Mouse (Mus musculus) forebrain, embryonic 14.5 days (tissue): ENCODE data around the gene Surf4. TPM values are rescaled to one million over a fixed set of nuclear protein-coding genes. Genes with fewer than 3 reads are reported as not detected.
A peak's percentile ranks its signal among the peaks of the same experiment; 100 is the strongest.

Experiments used
- ATAC-seq: fragments of 200-750 bp; cut with Nextera tagmentation; 2 replicates; pipeline ENCODE4 v1.8.0; 2017; ENCODE audit warnings: mild to moderate bottlenecking, moderate library complexity
- DNase-seq: peaks from one replicate; pipeline ENCODE4 v3.0.0-alpha.2; 2015; ENCODE audit warnings: low spot score
- H3K27ac ChIP-seq: fragments of 300-500 bp; sonication (generic); 2 replicates; pipeline ENCODE4 v1.5.1; 2014; ENCODE audit warnings: low read depth, mild to moderate bottlenecking, control low read depth, low read length, moderate library complexity
- H3K27me3 ChIP-seq: fragments of 300-500 bp; sonication (generic); replicated peaks from 2 replicates; pipeline ENCODE4 v1.6.1; 2014; ENCODE audit warnings: low read length, control low read depth, mixed read lengths; ENCODE audit not compliant: control insufficient read depth, insufficient read depth
- H3K36me3 ChIP-seq: fragments of 300-500 bp; sonication (generic); 2 replicates; pipeline ENCODE4 v1.6.1; 2014; ENCODE audit warnings: low read length, control low read depth; ENCODE audit not compliant: control insufficient read depth, insufficient read depth
- H3K4me1 ChIP-seq: fragments of 300-500 bp; sonication (generic); 2 replicates; pipeline ENCODE4 v1.6.1; 2014; ENCODE audit warnings: antibody characterized with exemption, low read length, control low read depth; ENCODE audit not compliant: control insufficient read depth, insufficient read depth
- H3K4me2 ChIP-seq: fragments of 300-500 bp; sonication (generic); 2 replicates; pipeline ENCODE4 v1.6.1; 2014; ENCODE audit warnings: mild to moderate bottlenecking, control low read depth, low read length
- H3K4me3 ChIP-seq: fragments of 300-500 bp; sonication (generic); 2 replicates; pipeline ENCODE4 v1.5.1; 2014; ENCODE audit warnings: low read depth, low read length, control low read depth
- H3K9ac ChIP-seq: fragments of 300-500 bp; sonication (generic); 2 replicates; pipeline ENCODE4 v1.6.1; 2014; ENCODE audit warnings: mild to moderate bottlenecking, low read length, control low read depth, moderate library complexity
- H3K9me3 ChIP-seq: fragments of 300-500 bp; sonication (generic); replicated peaks from 2 replicates; pipeline ENCODE4 v1.6.1; 2016; ENCODE audit warnings: low read length, control low read depth, mixed read lengths; ENCODE audit not compliant: control insufficient read depth
- WGBS: fragments of 180-500 bp; shearing (Covaris S2); extraction: QIAGEN DNeasy Blood & Tissue Kit; methylation state at CpG from one replicate; pipeline ENCODE4 v1.1.7; 2014; 5-methylcytosine and 5-hydroxymethylcytosine counted together
- polyA plus RNA-seq: library from polyadenylated mRNA; unstranded; fragments of >200 nt; fragmentation: Nextera tagmentation; extraction: Ambion mirVana; gene quantifications from 2 replicates; pipeline ENCODE4 v1.2.1, GENCODE M21; 2014

Surf4 gene
- polyA plus RNA-seq, 1 experiment from 2014 or later, result 97.3 TPM

- Histone ChIP-seq H3K27ac (no peak overlapping the region), H3K9me3 (no peaks in the 10 kb centered on the region), H3K9ac (peak overlapping the region; percentile 83), H3K4me1 (peaks cover 25% of the 10 kb centered on the region), H3K27me3 (no peaks in the 10 kb centered on the region), H3K4me3 (peak overlapping the region; percentile 67), H3K4me2 (peak overlapping the region; percentile 99), H3K36me3 (peaks cover 75% of the 10 kb centered on the region)
- WGBS, result 4% methylated on average over 13 of the region's 13 CpGs
- ATAC-seq (no peak), DNase-seq (no peak)
Observed at GRCm38 (mm10) chr2:26916738-26917137, 17.0 kb downstream of the Surf4 start.

- ATAC-seq, result peak; percentile 83
- DNase-seq, result peak; percentile 88
- H3K36me3 ChIP-seq, result peaks cover 74% of the 10 kb centered on the region
- no peaks in the 10 kb centered on the region for H3K27me3 ChIP-seq
- H3K9ac ChIP-seq, result peak within 1 kb of the TSS; percentile 83
- WGBS, result 3% methylated on average over 47 of the region's 47 CpGs
- H3K4me2 ChIP-seq, result peak within 1 kb of the TSS; percentile 99
- peak within 1 kb of the TSS; percentile 67 for H3K4me3 ChIP-seq
- peaks cover 28% of the 10 kb centered on the region for H3K4me1 ChIP-seq
- peak within 1 kb of the TSS; percentile 67; the same call in 1 of the 2 replicates for H3K27ac ChIP-seq
- H3K9me3 ChIP-seq, result no peaks in the 10 kb centered on the region
Observed at GRCm38 (mm10) chr2:26915927-26916728, 17.6 kb downstream of the Surf4 start, which contains the start of the genes Surf2 and Surf1. TSS of gene Surf2 (plus strand) at chr2:26916367. TSS of gene Surf1 (minus strand) at chr2:26916530.

DNA sequence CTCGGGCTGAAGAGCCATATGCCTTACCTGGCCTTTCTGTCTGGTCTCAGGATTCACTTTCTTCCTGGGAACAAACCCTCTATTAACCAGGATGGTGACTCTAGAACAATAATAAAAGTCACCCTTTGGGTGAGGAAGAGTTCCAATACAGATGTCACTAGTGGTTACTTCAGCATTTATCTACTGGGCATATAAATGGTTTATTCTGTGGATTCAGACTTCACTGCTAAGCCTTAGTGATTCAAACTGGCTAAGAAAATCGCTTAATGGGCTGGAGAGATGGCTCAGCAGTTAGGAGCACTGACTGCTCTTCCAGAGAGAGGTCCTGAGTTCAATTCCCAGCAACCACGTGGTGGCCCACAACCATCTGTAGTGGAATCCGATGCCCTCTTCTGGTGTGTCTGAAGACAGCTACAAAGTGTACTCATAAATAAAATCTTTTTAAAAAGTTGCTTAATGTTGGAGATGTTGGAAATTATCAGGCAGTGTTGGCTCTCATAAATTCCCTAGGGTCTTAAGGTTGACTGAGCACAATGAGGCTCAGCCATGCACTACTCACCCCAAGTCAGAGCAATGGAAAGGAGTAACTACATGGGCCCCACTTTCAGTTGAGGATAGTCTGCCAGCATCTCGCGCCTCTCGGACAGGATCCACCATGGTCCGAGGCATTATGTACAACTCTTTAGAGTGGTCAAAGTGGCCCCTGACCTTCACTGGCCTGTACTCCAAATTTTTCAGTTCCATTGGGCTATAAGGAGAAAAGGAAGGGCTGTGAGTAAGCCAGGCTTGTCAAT is 19.4 kb downstream of the Surf4 start:
- Histone ChIP-seq H3K27me3 (no peaks in the 10 kb centered on the region), H3K9ac (no peak overlapping the region), H3K4me2 (no peak overlapping the region), H3K9me3 (no peaks in the 10 kb centered on the region), H3K4me3 (no peak overlapping the region), H3K4me1 (peaks cover 28% of the 10 kb centered on the region), H3K27ac (no peak overlapping the region), H3K36me3 (peaks cover 56% of the 10 kb centered on the region)
- ATAC-seq, result no peak
- 64% methylated on average over 8 of the region's 8 CpGs for WGBS
- DNase-seq, result no peak

- Histone ChIP-seq H3K27ac (no peak overlapping the region), H3K4me1 (peaks cover 36% of the 10 kb centered on the region), H3K4me3 (no peak overlapping the region), H3K9ac (no peak overlapping the region), H3K4me2 (no peak overlapping the region), H3K9me3 (no peaks in the 10 kb centered on the region), H3K27me3 (no peaks in the 10 kb centered on the region), H3K36me3 (peaks cover 48% of the 10 kb centered on the region)
- 84% methylated on average over 17 of the region's 17 CpGs for WGBS
- ATAC-seq, result no peak
- DNase-seq, result no peak
Observed at GRCm38 (mm10) chr2:26913416-26914147, 20.1 kb downstream of the Surf4 start.

GRCm38 (mm10) chr2:26912253-26912770 is 21.4 kb downstream of the Surf4 start:
- no peak for ATAC-seq
- peak overlapping the region; percentile 86 for H3K9ac ChIP-seq
- H3K4me3 ChIP-seq, result peak overlapping the region; percentile 75
- H3K4me2 ChIP-seq, result peak overlapping the region; percentile 99
- 65% methylated on average over 5 of the region's 5 CpGs for WGBS
- no peak for DNase-seq
- no peaks in the 10 kb centered on the region for H3K9me3 ChIP-seq
- peaks cover 49% of the 10 kb centered on the region for H3K36me3 ChIP-seq
- no peak overlapping the region for H3K27ac ChIP-seq
- peaks cover 30% of the 10 kb centered on the region for H3K4me1 ChIP-seq
- H3K27me3 ChIP-seq, result no peaks in the 10 kb centered on the region

DNA sequence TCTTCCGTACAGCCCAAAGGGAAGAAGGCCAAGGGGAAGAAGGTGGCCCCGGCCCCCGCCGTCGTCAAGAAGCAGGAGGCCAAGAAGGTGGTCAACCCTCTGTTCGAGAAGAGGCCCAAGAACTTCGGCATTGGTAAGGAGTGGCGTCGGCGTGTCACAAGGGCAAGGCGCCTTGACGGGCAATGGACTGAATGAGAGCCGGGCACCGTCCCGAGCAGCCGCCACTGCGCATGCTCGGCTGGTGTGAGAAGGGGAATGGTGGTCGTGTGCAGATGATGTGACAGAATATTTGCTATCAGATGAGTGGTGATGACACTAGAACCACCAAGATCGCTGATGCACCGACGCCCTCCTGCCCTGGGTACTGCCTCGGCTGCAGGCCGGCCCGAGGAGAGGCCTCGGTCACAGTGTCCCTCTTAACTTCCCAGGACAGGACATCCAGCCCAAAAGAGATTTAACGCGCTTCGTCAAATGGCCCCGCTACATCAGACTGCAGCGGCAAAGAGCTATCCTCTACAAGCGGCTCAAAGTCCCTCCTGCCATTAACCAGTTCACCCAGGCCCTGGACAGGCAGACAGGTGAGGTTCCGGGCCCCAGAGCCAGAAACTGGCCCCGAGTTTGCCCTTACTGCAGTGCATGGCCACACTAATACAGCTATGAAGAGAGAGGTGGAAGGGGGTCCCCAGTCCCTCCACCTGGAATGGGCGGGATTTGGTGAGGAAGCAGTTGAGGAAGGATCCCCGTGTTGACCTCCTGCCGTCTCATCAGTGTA is 22.5 kb downstream of the Surf4 start:
- peak; percentile 79 for DNase-seq
- H3K4me3 ChIP-seq, result peak overlapping the region; percentile 75
- ATAC-seq, result peak; percentile 60
- no peaks in the 10 kb centered on the region for H3K9me3 ChIP-seq
- WGBS, result under 1% methylated on average over 37 of the region's 37 CpGs
- H3K36me3 ChIP-seq, result peaks cover 60% of the 10 kb centered on the region
- peak overlapping the region; percentile 92 for H3K27ac ChIP-seq
- H3K27me3 ChIP-seq, result no peaks in the 10 kb centered on the region
- peak overlapping the region; percentile 86 for H3K9ac ChIP-seq
- peaks cover 24% of the 10 kb centered on the region for H3K4me1 ChIP-seq
- peak overlapping the region; percentile 99 for H3K4me2 ChIP-seq

DNA sequence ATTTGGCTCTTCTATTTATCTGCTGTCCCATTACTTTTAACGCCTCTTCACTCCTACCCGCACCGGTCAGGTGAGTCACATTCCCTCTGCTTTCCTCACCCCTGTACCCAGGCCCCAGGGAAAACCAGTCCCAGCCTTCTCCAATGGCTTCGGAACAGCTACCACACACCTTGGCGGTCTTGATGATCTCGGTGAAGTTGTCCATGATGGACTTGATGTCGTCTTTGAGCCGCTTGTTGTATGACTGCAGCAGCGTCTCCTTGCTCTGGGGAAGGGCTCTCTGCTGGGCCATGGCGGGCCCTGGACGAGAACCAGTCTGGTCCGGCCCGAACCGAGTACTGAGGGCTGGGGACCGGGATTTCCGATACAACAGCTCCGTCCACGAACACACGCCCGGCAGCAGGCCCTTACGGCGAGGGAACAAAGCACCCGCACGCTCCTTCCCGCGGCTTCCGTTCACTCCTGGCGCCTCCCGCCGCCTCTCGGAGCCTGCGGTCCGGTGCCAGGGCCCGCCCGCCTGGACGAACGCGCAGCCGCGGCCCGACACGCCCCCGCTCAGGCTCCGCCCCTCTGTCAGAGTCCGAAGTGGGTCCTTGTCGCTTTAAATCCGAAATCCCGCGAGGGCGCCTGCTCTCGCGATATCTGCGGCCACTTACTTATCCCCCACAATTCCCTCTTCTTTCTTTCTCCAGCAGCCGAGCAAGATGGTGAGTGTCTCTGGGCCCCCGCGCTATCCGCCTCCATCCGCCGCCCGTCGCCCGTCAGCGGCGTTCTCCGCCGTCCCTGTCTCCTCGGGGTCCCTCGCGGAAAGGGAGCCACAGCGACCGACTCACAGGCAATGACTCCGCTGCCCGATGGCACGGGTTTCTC is 23.4 kb downstream of the Surf4 start, which contains the start of the genes Med22 and Rpl7a:
Med22 (minus strand) TSS at position 554 of the 870 bp plus-strand sequence.
Rpl7a (plus strand) TSS at position 641 of the 870 bp plus-strand sequence.
- Histone ChIP-seq H3K4me1 (peaks cover 18% of the 10 kb centered on the region), H3K36me3 (peaks cover 69% of the 10 kb centered on the region), H3K4me3 (peak within 1 kb of the TSS; percentile 75), H3K9me3 (no peaks in the 10 kb centered on the region), H3K27me3 (no peaks in the 10 kb centered on the region), H3K4me2 (peak within 1 kb of the TSS; percentile 99), H3K9ac (peak within 1 kb of the TSS; percentile 93), H3K27ac (peak within 1 kb of the TSS; percentile 92)
- peak; percentile 99 for DNase-seq
- peak; percentile 95 for ATAC-seq
- WGBS, result under 1% methylated on average over 68 of the region's 74 CpGs
